ENCODE assay signal across 32 mouse cellular contexts in genomic region chr1:174141384-174141783, GRCm38 (mm10). TPM values are rescaled to one million over a fixed set of nuclear protein-coding genes. Genes with fewer than 3 reads are reported as not detected.
A peak's percentile ranks its signal among the peaks of the same experiment; 100 is the strongest.
DNase-seq lines count a peak whose midpoint lies in the region; ATAC-seq and TF ChIP-seq lines count a peak whose summit lies in the region.
"Had no signal": no experiment of that assay in that cellular context is flagged by ENCODE, and none has a peak within 500 bp of the region (broad histone marks: within the 10 kb centered on the region; RNA-seq: fewer than 3 reads in every experiment).

No protein-coding gene starts in this region.

- no peaks in the 10 kb centered on the region for H3K27me3 ChIP-seq in lung, postnatal 0 days (replicated peaks; ENCODE audit: insufficient read depth, low read length)
- H3K27me3 ChIP-seq: forebrain, embryonic 13.5 days; heart, embryonic 13.5 days; hindbrain, embryonic 12.5 days; hindbrain, embryonic 15.5 days had no signal

- no peak for TF ChIP-seq EP300 in lung, postnatal 0 days (IDR thresholded peaks at IDR 0.05)

- H3K9me3 ChIP-seq in lung, postnatal 0 days (ENCODE audit: low read length) = no peaks in the 10 kb centered on the region
- H3K9me3 ChIP-seq: forebrain, embryonic 10.5 days; forebrain, embryonic 13.5 days; G1E; heart, embryonic 10.5 days; heart, embryonic 13.5 days; hindbrain, embryonic 12.5 days; hindbrain, embryonic 15.5 days had no signal

- H3K9ac ChIP-seq in lung, postnatal 0 days (replicated peaks; ENCODE audit: low read depth) = no peak overlapping the region
- H3K9ac ChIP-seq: forebrain, embryonic 13.5 days; heart, embryonic 13.5 days; hindbrain, embryonic 12.5 days; hindbrain, embryonic 15.5 days had no signal

- ATAC-seq in common myeloid progenitor, adult 5-6 weeks (replicated peaks; ENCODE audit: low read depth, poor library complexity, severe bottlenecking) = peak; percentile 58; the same call in 1 of the 2 replicates
- peak; percentile 90 for ATAC-seq in neutrophil, adult 5-6 weeks (ENCODE audit: extremely low read depth, insufficient number of reproducible peaks, low FRiP score, poor library complexity, severe bottlenecking)
- ATAC-seq in lung, postnatal 0 days = no peak
- ATAC-seq: forebrain, embryonic 13.5 days; forebrain, embryonic 16.5 days had no signal

- H3K4me2 ChIP-seq in lung, postnatal 0 days (replicated peaks; ENCODE audit: low read depth, low read length) = no peak overlapping the region
- H3K4me2 ChIP-seq: forebrain, embryonic 13.5 days; heart, embryonic 13.5 days; hindbrain, embryonic 12.5 days; hindbrain, embryonic 15.5 days had no signal

- no peaks in the 10 kb centered on the region for H3K36me3 ChIP-seq in lung, postnatal 0 days (ENCODE audit: insufficient read depth, low read length)
- H3K36me3 ChIP-seq: forebrain, embryonic 10.5 days; G1E; heart, embryonic 10.5 days; heart, embryonic 13.5 days; hindbrain, embryonic 12.5 days; hindbrain, embryonic 15.5 days had no signal

- H3K4me1 ChIP-seq in lung, postnatal 0 days (ENCODE audit: insufficient read depth, low read depth, low read length) = no peaks in the 10 kb centered on the region
- H3K4me1 ChIP-seq: forebrain, embryonic 10.5 days; forebrain, embryonic 13.5 days; heart, embryonic 10.5 days; heart, embryonic 13.5 days; hindbrain, embryonic 12.5 days; hindbrain, embryonic 15.5 days had no signal

- no peak overlapping the region for H3K27ac ChIP-seq in lung, postnatal 0 days (ENCODE audit: low read length)
- H3K27ac ChIP-seq: forebrain, embryonic 10.5 days; forebrain, embryonic 13.5 days; heart, adult 2 months; heart, embryonic 10.5 days; heart, embryonic 13.5 days; hindbrain, embryonic 12.5 days; hindbrain, embryonic 15.5 days had no signal

- no peak overlapping the region for H3K4me3 ChIP-seq in lung, postnatal 0 days (ENCODE audit: low read depth, low read length)
- H3K4me3 ChIP-seq: forebrain, embryonic 10.5 days; forebrain, embryonic 13.5 days; heart, adult 2 months; heart, embryonic 10.5 days; heart, embryonic 13.5 days; hindbrain, embryonic 12.5 days; hindbrain, embryonic 15.5 days had no signal

- TF ChIP-seq CTCF in lung, postnatal 0 days (IDR thresholded peaks at IDR 0.05) = no peak

- WGBS in lung, postnatal 0 days = 60% methylated on average over 2 of the region's 2 CpGs

- peak; percentile 5 to 11 for DNase-seq in B cell, adult 2 months
- DNase-seq in right cerebral cortex, postnatal 4 days = no peak
- DNase-seq in lung, postnatal 0 days (ENCODE audit: low spot score) = no peak
- no peak for DNase-seq in right cerebral cortex, adult 2 months (ENCODE audit: low spot score in 2 of 2)
- DNase-seq: adrenal gland, adult 2 months; adrenal gland, postnatal 14 days; cerebellum, adult 11-12 months; cerebellum, adult 8-10 months; cerebellum, postnatal 10 days; cerebellum, postnatal 36 days; gastrocnemius, postnatal 10 days; gastrocnemius, postnatal 36 days; heart, adult 2 months; heart, postnatal 14 days; heart, postnatal 4 days had no signal

RNA-seq across cellular contexts. Expression of gene Olfr424, which starts 10.1 kb away (rescaled TPM):
- total RNA-seq in common myeloid progenitor, adult 5-6 weeks (2017) = not detected in 2 replicates
- not detected in 2 replicates for total RNA-seq in neutrophil, adult 5-6 weeks (2017)
- polyA plus RNA-seq in lung, postnatal 0 days (2015; fragmentation: Nextera tagmentation; extraction: Ambion mirVana) = not detected in 2 replicates
- total RNA-seq: adrenal gland, adult 2 months; adrenal gland, postnatal 14 days; G1E; gastrocnemius, adult 18-20 months; gastrocnemius, postnatal 10 days; gastrocnemius, postnatal 36 days; granulocyte monocyte progenitor cell, adult 5-6 weeks; heart, adult 2 months; heart, postnatal 14 days; heart, postnatal 4 days had no signal
- polyA plus RNA-seq: adrenal gland, adult 2 months; brain, embryonic 14.5 days; embryonic facial prominence, embryonic 11.5 days; embryonic facial prominence, embryonic 14.5 days; forebrain, embryonic 10.5 days; forebrain, embryonic 13.5 days; forebrain, embryonic 16.5 days; G1E; heart, adult 2 months; heart, embryonic 10.5 days; heart, embryonic 13.5 days; heart, embryonic 16.5 days; hindbrain, embryonic 12.5 days; hindbrain, embryonic 15.5 days; intestine, embryonic 14.5 days had no signal

RNA-seq across cellular contexts. Expression of gene Olfr420, which starts 14.0 kb away (rescaled TPM):
- total RNA-seq in common myeloid progenitor, adult 5-6 weeks (2017) = 0.09 TPM in 1 of 2 replicates, not detected in the other
- total RNA-seq in neutrophil, adult 5-6 weeks (2017) = not detected in 2 replicates
- polyA plus RNA-seq in lung, postnatal 0 days (2015; fragmentation: Nextera tagmentation; extraction: Ambion mirVana) = not detected in 2 replicates
- total RNA-seq: adrenal gland, adult 2 months; adrenal gland, postnatal 14 days; gastrocnemius, adult 18-20 months; gastrocnemius, postnatal 10 days; gastrocnemius, postnatal 36 days; granulocyte monocyte progenitor cell, adult 5-6 weeks; heart, adult 2 months; heart, postnatal 14 days; heart, postnatal 4 days had no signal
- polyA plus RNA-seq: adrenal gland, adult 2 months; brain, embryonic 14.5 days; embryonic facial prominence, embryonic 14.5 days; forebrain, embryonic 10.5 days; forebrain, embryonic 16.5 days; G1E; heart, adult 2 months; heart, embryonic 10.5 days; heart, embryonic 13.5 days; heart, embryonic 16.5 days; hindbrain, embryonic 12.5 days; hindbrain, embryonic 15.5 days; intestine, embryonic 14.5 days had no signal

RNA-seq across cellular contexts. Expression of gene Olfr231, which starts 20.4 kb away (rescaled TPM):
- total RNA-seq in common myeloid progenitor, adult 5-6 weeks (2017) = not detected in 2 replicates
- total RNA-seq in neutrophil, adult 5-6 weeks (2017) = not detected in 2 replicates
- polyA plus RNA-seq in lung, postnatal 0 days (2015; fragmentation: Nextera tagmentation; extraction: Ambion mirVana) = not detected in 2 replicates
- total RNA-seq: adrenal gland, adult 2 months; adrenal gland, postnatal 14 days; G1E; gastrocnemius, adult 18-20 months; gastrocnemius, postnatal 10 days; gastrocnemius, postnatal 36 days; granulocyte monocyte progenitor cell, adult 5-6 weeks; heart, adult 2 months; heart, postnatal 14 days; heart, postnatal 4 days had no signal
- polyA plus RNA-seq: adrenal gland, adult 2 months; brain, embryonic 14.5 days; forebrain, embryonic 10.5 days; forebrain, embryonic 13.5 days; forebrain, embryonic 16.5 days; G1E; heart, adult 2 months; heart, embryonic 10.5 days; heart, embryonic 13.5 days; heart, embryonic 16.5 days; hindbrain, embryonic 12.5 days; hindbrain, embryonic 15.5 days; intestine, embryonic 14.5 days had no signal

RNA-seq across cellular contexts. Expression of gene Spta1, which starts 31.2 kb away (rescaled TPM):
- 24.7 and 29.6 TPM in 2 replicates for total RNA-seq in common myeloid progenitor, adult 5-6 weeks (2017)
- 5.7 and 5.9 TPM in 2 replicates for total RNA-seq in neutrophil, adult 5-6 weeks (2017)
- 0.26 and 0.35 TPM in 2 replicates for polyA plus RNA-seq in lung, postnatal 0 days (2015; fragmentation: Nextera tagmentation; extraction: Ambion mirVana)

RNA-seq across cellular contexts. Expression of gene Olfr427, which starts 44.7 kb away (rescaled TPM):
- not detected in 2 replicates for total RNA-seq in common myeloid progenitor, adult 5-6 weeks (2017)
- total RNA-seq in neutrophil, adult 5-6 weeks (2017) = 0.12 TPM in 1 of 2 replicates, not detected in the other
- polyA plus RNA-seq in lung, postnatal 0 days (2015; fragmentation: Nextera tagmentation; extraction: Ambion mirVana) = not detected in 2 replicates
- total RNA-seq: adrenal gland, adult 2 months; adrenal gland, postnatal 14 days; gastrocnemius, adult 18-20 months; gastrocnemius, postnatal 10 days; gastrocnemius, postnatal 36 days; granulocyte monocyte progenitor cell, adult 5-6 weeks; heart, adult 2 months; heart, postnatal 14 days; heart, postnatal 4 days had no signal
- polyA plus RNA-seq: adrenal gland, adult 2 months; brain, embryonic 14.5 days; embryonic facial prominence, embryonic 11.5 days; embryonic facial prominence, embryonic 14.5 days; forebrain, embryonic 10.5 days; forebrain, embryonic 13.5 days; forebrain, embryonic 16.5 days; G1E; heart, adult 2 months; heart, embryonic 10.5 days; heart, embryonic 13.5 days; heart, embryonic 16.5 days; hindbrain, embryonic 12.5 days; hindbrain, embryonic 15.5 days; intestine, embryonic 14.5 days had no signal

Comparison
In these comparisons a context has a peak if more than half of its experiments do, and no peak if none do; other contexts are left out.
1. DNase-seq: peak in B cell, adult 2 months (2 of 2); none in right cerebral cortex, postnatal 4 days (single experiment), lung, postnatal 0 days (single experiment) and right cerebral cortex, adult 2 months (0 of 2).